Mouse (Mus musculus) cerebellum, adult 2 months (tissue): ENCODE data around the gene Kazn.

Experiments used
- CTCF ChIP-seq: fragments of 200-500 bp; IDR thresholded peaks from 2 replicates; pipeline ENCODE4 v1.5.1; 2011; ENCODE audit warnings: low read depth, mild to moderate bottlenecking, control low read depth, low read length, moderate library complexity, borderline replicate concordance; ENCODE audit not compliant: insufficient read depth
- POLR2A ChIP-seq: fragments of 200-500 bp; IDR thresholded peaks from 2 replicates; pipeline ENCODE4 v1.6.1; 2011; ENCODE audit warnings: low read length, control low read depth, borderline replicate concordance; ENCODE audit not compliant: insufficient read depth

- no peak for TF ChIP-seq POLR2A
- TF ChIP-seq CTCF: no peak
Observed at GRCm38 (mm10) chr4:142264335-142264734, 25.1 kb upstream of the Kazn start.
